Mouse (Mus musculus): Measurements from ENCODE around the gene Tmem270. TPM values are rescaled to one million over a fixed set of nuclear protein-coding genes. Genes with fewer than 3 reads are reported as not detected.
"Not testable (repeated sequence)": the region's sequence is repeated elsewhere in the genome, so short reads cannot be mapped to it uniquely, and the experiment has no call there.

Tmem270 gene
- polyA plus RNA-seq, 1 experiment from 2014 or later, result not detected

GRCm38 (mm10) chr5:134939554-134939953 is 33.0 kb upstream of the Tmem270 start:
- not testable (repeated sequence) for H3K9me3 ChIP-seq; H3K4me1 ChIP-seq (replicated peaks); H3K36me3 ChIP-seq; H3K27me3 ChIP-seq (ENCODE audit: insufficient read depth, poor library complexity, severe bottlenecking); DNase-seq (ENCODE audit: low spot score); H3K4me3 ChIP-seq; H3K27ac ChIP-seq
- 86% methylated on average over 5 of the region's 7 CpGs for WGBS

DNA sequence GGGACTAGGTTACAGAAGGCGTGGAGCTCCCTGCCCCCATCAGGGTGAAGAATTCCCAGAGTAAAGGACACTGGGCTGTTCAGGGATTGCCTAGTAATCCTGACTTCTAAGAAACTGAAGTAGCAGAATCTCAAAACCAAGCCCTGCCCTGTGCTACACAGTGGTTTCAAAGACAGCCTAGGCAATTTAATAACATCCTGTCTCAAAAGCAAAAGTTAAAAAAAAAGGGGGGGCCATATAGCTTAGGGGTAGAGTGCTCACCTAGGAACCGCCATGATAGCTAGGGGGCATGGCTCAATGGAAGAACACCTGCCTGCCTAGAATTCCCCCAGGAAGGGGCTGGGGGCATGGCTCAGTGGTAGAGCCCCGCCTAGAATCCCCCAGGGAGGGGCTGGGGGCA is 32.5 kb upstream of the Tmem270 start:
- H3K27ac ChIP-seq, result no peak overlapping the region
- no peaks in the 10 kb centered on the region for H3K9me3 ChIP-seq
- no peak overlapping the region for H3K4me3 ChIP-seq
- DNase-seq (ENCODE audit: low spot score), result no peak
- H3K36me3 ChIP-seq, result peaks cover 5% of the 10 kb centered on the region
- no peaks in the 10 kb centered on the region for H3K4me1 ChIP-seq (replicated peaks)
- H3K27me3 ChIP-seq (ENCODE audit: insufficient read depth, poor library complexity, severe bottlenecking), result peaks cover 1% of the 10 kb centered on the region; the same call in 1 of the 2 replicates
- 79% methylated on average over 3 of the region's 3 CpGs for WGBS

GRCm38 (mm10) chr5:134936626-134937185 is 30.2 kb upstream of the Tmem270 start:
- WGBS, result 88% methylated on average over 6 of the region's 6 CpGs

DNA sequence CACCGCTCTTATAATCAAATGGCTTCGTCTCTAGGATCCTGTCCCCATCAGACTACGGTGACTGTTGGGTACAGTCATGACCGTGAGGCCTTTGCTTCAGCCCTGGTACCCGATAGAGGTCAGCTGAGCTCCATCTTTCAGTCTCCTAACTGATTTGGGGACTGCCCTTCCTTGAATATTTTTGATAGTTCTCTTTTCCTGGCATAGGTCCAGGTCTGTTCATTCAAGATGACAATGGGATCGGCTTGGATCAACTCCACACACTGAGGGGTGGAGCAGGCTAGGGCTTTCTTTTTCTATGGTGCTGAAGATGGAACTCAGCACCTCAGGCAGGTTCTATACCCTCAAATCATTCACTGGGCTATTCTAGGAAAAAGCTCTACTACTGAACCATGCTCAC is 29.5 kb upstream of the Tmem270 start:
- peaks cover 13% of the 10 kb centered on the region for H3K4me1 ChIP-seq (replicated peaks)
- H3K4me3 ChIP-seq, result no peak overlapping the region
- no peaks in the 10 kb centered on the region for H3K9me3 ChIP-seq
- H3K36me3 ChIP-seq, result peaks cover 11% of the 10 kb centered on the region
- H3K27me3 ChIP-seq (ENCODE audit: insufficient read depth, poor library complexity, severe bottlenecking), result no peaks in the 10 kb centered on the region
- no peak overlapping the region for H3K27ac ChIP-seq
- 93% methylated on average over 6 of the region's 6 CpGs for WGBS
- DNase-seq (ENCODE audit: low spot score), result no peak

More at GRCm38 (mm10) chr5:134936626-134937185, 30.2 kb upstream of the Tmem270 start:
- peaks cover 13% of the 10 kb centered on the region for H3K4me1 ChIP-seq (replicated peaks)
- no peaks in the 10 kb centered on the region for H3K27me3 ChIP-seq (ENCODE audit: insufficient read depth, poor library complexity, severe bottlenecking)
- H3K27ac ChIP-seq, result no peak overlapping the region
- no peak for DNase-seq (ENCODE audit: low spot score)
- no peak overlapping the region for H3K4me3 ChIP-seq
- H3K36me3 ChIP-seq, result peaks cover 11% of the 10 kb centered on the region
- no peaks in the 10 kb centered on the region for H3K9me3 ChIP-seq

GRCm38 (mm10) chr5:134934666-134935065 is 28.1 kb upstream of the Tmem270 start:
- Histone ChIP-seq H3K4me3 (no peak overlapping the region), H3K27me3 (ENCODE audit: insufficient read depth, poor library complexity, severe bottlenecking) (no peaks in the 10 kb centered on the region), H3K4me1 (replicated peaks) (peaks cover 13% of the 10 kb centered on the region), H3K27ac (no peak overlapping the region), H3K9me3 (no peaks in the 10 kb centered on the region), H3K36me3 (peaks cover 11% of the 10 kb centered on the region)
- 90% methylated on average over 3 of the region's 3 CpGs for WGBS
- DNase-seq (ENCODE audit: low spot score), result no peak

DNA sequence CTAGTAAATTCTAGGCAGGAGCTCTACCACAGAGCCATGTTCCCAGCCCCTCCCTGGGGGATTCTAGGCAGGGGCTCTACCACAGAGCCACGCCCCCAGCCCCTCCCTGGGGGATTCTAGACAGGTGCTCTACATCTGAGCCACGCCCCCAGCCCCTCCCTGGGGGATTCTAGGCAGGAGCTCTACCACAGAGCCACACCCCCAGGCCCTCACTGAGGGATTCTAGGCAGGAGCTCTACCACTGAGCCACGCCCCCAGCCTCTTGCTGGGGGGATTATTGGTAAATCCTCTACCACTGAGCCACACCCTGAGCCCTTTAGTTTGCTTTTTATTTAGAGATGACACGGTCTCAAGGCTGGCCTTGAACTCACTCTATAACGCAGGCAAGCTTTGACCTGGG is 27.2 kb upstream of the Tmem270 start:
- peaks cover 11% of the 10 kb centered on the region for H3K36me3 ChIP-seq
- H3K4me3 ChIP-seq; DNase-seq (ENCODE audit: low spot score); H3K9me3 ChIP-seq; H3K27me3 ChIP-seq (ENCODE audit: insufficient read depth, poor library complexity, severe bottlenecking); H3K27ac ChIP-seq: not testable (repeated sequence)
- 90% methylated on average over 5 of the region's 5 CpGs for WGBS
- peaks cover 13% of the 10 kb centered on the region for H3K4me1 ChIP-seq (replicated peaks)

- WGBS, result 94% methylated on average over 8 of the region's 8 CpGs
- no peak for DNase-seq (ENCODE audit: low spot score)
- Histone ChIP-seq H3K4me1 (replicated peaks) (peaks cover 13% of the 10 kb centered on the region), H3K9me3 (no peaks in the 10 kb centered on the region), H3K36me3 (peaks cover 11% of the 10 kb centered on the region), H3K27ac (no peak overlapping the region), H3K27me3 (ENCODE audit: insufficient read depth, poor library complexity, severe bottlenecking) (no peaks in the 10 kb centered on the region), H3K4me3 (no peak overlapping the region)
Measured at GRCm38 (mm10) chr5:134933281-134933680, 26.7 kb upstream of the Tmem270 start.

- H3K36me3 ChIP-seq, result peaks cover 11% of the 10 kb centered on the region
- H3K27ac ChIP-seq, result peak overlapping the region; percentile 91; the same call in 1 of the 2 replicates
- no peaks in the 10 kb centered on the region for H3K9me3 ChIP-seq
- DNase-seq (ENCODE audit: low spot score), result peak; percentile 69
- H3K4me3 ChIP-seq, result peak overlapping the region; percentile 75
- 50% methylated on average over 9 of the region's 9 CpGs for WGBS
- no peaks in the 10 kb centered on the region for H3K27me3 ChIP-seq (ENCODE audit: insufficient read depth, poor library complexity, severe bottlenecking)
- peaks cover 13% of the 10 kb centered on the region for H3K4me1 ChIP-seq (replicated peaks)
Measured at GRCm38 (mm10) chr5:134932903-134933276, 26.4 kb upstream of the Tmem270 start.

DNA sequence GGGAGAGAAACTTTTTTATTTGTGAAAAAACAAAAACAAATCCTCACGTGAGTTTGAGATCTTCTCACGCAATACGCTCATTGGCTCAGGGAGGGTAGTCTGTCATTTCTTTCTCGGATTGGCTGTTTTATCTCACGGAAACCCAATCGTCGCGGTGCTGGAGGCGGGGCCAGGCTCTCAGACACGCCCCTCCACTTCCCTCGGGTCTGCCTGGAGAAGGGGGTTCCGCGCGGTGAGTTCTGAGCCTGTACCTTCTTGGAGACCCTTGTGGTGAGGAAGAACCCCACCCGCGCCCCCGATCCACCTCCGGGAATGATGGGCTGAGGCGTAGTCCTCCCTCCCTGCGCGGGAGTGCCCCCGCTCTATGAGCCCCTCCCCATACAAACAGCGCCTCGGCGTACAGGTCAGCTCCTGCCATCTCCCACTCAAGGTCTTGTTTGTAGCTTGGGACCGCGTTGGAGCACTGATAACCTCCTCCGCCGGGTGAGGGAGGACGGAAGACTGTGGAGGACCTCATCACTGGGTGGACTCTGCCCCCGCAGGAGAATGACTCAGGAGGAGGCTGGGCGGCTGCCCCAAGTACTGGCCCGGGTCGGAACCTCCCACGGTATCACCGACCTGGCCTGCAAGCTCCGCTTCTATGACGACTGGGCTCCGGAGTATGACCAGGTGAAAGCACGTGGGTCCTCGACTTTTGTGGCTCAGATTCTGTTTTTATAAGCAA is 25.8 kb upstream of the Tmem270 start, which contains the start of gene Mettl27:
Gene Mettl27 (plus strand): TSS at position 190 of the 724 bp plus-strand sequence.
- Histone ChIP-seq H3K27ac (peak within 1 kb of the TSS; percentile 91), H3K36me3 (peaks cover 11% of the 10 kb centered on the region)
- under 1% methylated on average over 41 of the region's 41 CpGs for WGBS

DNA sequence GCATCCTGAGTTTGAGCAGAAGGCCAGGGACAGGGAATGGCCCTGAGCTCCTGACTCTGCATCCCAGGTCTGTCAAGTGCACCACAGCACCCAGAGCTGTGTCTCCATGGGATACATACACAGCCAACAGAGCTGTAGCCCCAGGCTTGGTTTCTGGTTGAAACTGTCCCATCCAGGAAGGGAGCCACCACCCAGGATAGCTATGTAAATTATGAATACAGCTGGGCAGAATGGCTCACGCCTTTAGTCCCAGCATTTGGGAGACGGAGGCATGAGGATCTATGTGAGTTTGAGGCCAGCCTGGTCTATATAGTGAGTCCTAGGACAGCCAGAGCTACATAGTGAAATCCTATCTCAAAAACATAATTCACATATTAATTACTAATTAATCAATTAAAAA is 23.5 kb upstream of the Tmem270 start:
- Histone ChIP-seq H3K27ac (no peak overlapping the region), H3K27me3 (ENCODE audit: insufficient read depth, poor library complexity, severe bottlenecking) (no peaks in the 10 kb centered on the region), H3K36me3 (peaks cover 11% of the 10 kb centered on the region), H3K9me3 (no peaks in the 10 kb centered on the region), H3K4me3 (no peak overlapping the region), H3K4me1 (replicated peaks) (peaks cover 13% of the 10 kb centered on the region)
- DNase-seq (ENCODE audit: low spot score), result no peak
- WGBS, result 91% methylated on average over 2 of the region's 2 CpGs

More for the DNA sequence above, 25.8 kb upstream of the Tmem270 start, which contains the start of gene Mettl27:
- Histone ChIP-seq H3K9me3 (no peaks in the 10 kb centered on the region), H3K4me1 (replicated peaks) (peaks cover 13% of the 10 kb centered on the region), H3K4me3 (peak within 1 kb of the TSS; percentile 75), H3K27me3 (ENCODE audit: insufficient read depth, poor library complexity, severe bottlenecking) (no peaks in the 10 kb centered on the region)
- peak; percentile 91 for DNase-seq (ENCODE audit: low spot score)

DNA sequence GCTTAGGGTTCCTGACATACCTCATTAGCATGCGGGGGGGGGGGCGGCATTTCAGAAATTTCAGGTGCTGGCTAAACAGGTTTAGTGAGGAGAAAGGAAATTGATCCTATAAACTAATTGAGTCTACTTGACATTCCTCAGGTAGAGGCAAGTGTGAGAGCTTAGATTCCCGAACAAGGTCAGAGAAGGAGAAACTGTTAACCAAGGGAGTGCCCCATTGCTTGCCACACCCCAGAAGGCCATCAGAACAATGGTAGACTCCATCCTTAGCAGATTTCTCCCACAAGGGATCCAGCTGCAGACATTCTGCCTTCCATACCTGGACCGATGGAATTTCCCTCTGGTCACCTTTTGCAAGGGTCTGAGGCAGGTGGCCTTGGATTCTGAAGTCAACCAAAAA is 20.2 kb upstream of the Tmem270 start:
- Histone ChIP-seq H3K27me3 (ENCODE audit: insufficient read depth, poor library complexity, severe bottlenecking) (no peaks in the 10 kb centered on the region), H3K4me3 (no peak overlapping the region), H3K4me1 (replicated peaks) (no peaks in the 10 kb centered on the region; the same call in 1 of the 2 replicates), H3K9me3 (no peaks in the 10 kb centered on the region), H3K36me3 (no peaks in the 10 kb centered on the region), H3K27ac (no peak overlapping the region)
- no peak for DNase-seq (ENCODE audit: low spot score)
- 76% methylated on average over 4 of the region's 4 CpGs for WGBS

DNA sequence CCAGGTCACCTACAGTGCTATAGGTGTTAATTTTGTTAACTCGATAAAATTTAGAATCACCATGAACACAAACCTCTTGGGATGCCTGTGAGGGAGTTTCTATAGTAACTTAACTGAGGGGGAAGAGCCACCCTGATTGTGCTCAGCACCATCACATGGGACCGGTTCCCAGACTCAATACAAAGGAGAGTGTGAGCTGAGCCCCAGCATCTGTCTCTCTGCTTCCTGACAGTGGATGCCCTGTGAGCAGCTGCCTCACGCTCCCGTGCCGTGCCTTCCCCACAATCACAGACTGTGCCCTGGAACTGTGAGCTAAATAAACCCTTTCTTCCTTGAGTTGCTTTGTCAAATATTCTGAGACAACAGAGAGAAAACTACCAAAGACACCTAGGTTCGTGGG is 16.6 kb upstream of the Tmem270 start:
- no peak for DNase-seq (ENCODE audit: low spot score)
- 70% methylated on average over 6 of the region's 6 CpGs for WGBS
- no peaks in the 10 kb centered on the region for H3K9me3 ChIP-seq
- no peaks in the 10 kb centered on the region for H3K4me1 ChIP-seq (replicated peaks)
- H3K4me3 ChIP-seq, result no peak overlapping the region
- no peaks in the 10 kb centered on the region for H3K27me3 ChIP-seq (ENCODE audit: insufficient read depth, poor library complexity, severe bottlenecking)
- no peak overlapping the region for H3K27ac ChIP-seq
- no peaks in the 10 kb centered on the region for H3K36me3 ChIP-seq

DNA sequence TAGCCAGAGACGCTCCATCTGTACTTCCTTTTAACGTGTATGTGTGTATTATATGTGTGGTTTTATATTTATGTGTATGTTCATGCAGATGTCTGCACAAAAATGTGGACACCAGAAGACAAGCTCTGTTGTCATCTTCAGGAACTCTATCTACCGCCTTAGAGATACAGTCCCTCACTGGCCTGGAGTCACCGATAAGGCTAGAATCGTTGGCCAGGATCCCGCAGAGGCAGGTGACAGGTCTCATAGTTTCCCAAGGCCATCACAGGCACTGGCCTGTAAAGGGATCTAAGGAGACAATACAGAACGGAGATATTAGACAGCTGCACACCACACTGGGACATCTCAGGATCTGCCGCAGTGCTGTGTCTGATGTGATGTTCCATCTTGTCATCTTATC is 14.6 kb upstream of the Tmem270 start:
- 91% methylated on average over 8 of the region's 8 CpGs for WGBS

More for the DNA sequence above, 14.6 kb upstream of the Tmem270 start:
- DNase-seq (ENCODE audit: low spot score), result no peak
- H3K36me3 ChIP-seq, result no peaks in the 10 kb centered on the region
- no peak overlapping the region for H3K4me3 ChIP-seq
- H3K4me1 ChIP-seq (replicated peaks), result no peaks in the 10 kb centered on the region
- H3K27ac ChIP-seq, result no peak overlapping the region
- H3K9me3 ChIP-seq, result peaks cover 4% of the 10 kb centered on the region; the same call in 1 of the 2 replicates
- H3K27me3 ChIP-seq (ENCODE audit: insufficient read depth, poor library complexity, severe bottlenecking), result no peaks in the 10 kb centered on the region

All from hindbrain, embryonic 10.5 days (tissue).